Comparison of ENCODE assay signal across 7 mouse cellular contexts in the genomic region with DNA sequence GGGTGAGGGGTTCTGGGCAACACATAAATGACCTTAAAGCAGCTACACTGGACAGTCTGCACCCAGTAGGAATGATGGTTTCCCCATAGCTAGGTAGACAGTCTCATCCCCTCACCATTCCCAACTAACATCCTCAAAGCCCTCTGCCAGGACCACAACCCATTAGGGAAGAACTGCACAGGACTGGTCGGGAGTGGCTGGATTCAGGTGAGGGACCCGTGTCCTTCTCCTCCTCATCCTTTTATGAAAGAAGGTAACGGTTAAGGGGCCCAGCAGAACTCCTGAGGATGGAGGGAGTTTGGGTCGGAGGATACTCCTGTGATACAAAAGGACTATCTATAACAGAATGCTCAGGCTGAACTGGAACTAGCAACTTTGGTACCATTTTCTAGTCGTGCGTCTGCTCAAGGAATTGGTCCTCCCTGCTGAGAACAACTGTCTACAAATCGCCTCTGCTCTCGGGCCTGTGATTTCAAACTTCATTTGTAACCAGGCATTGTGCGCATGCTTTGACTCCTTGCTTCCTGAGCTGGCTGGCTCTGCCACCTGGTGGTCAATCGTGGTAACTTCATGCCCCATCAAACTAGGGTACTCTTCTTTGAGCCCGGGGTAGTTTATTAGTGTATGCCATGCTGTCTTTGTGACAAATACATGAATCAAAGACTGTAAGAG.
DNase-seq lines count a peak whose midpoint lies in the region; ATAC-seq and TF ChIP-seq lines count a peak whose summit lies in the region.

No protein-coding gene starts in this region.

- no peak for TF ChIP-seq POLR2A in spleen, adult 2 months (IDR thresholded peaks at IDR 0.05; ENCODE audit: low read depth, low read length)

- ATAC-seq in intestine, postnatal 0 days, result peak; percentile 46
- ATAC-seq in midbrain, postnatal 0 days (ENCODE audit: low FRiP score), result peak; percentile 78; the same call in 1 of the 2 replicates

- DNase-seq in adrenal gland, adult 2 months, result peak; percentile 72
- DNase-seq in embryo, embryonic 10.5 days (ENCODE audit: low spot score), result peak; percentile 90
- DNase-seq in gastrocnemius, postnatal 25 days, result peak; percentile 51
- DNase-seq in left cerebral cortex, postnatal 36 days (ENCODE audit: low spot score in 2 of 2), result peak; percentile 73 to 82
- DNase-seq in midbrain, postnatal 0 days (ENCODE audit: low spot score), result peak; percentile 86
- DNase-seq in spleen, adult 2 months (ENCODE audit: low read depth in 1 of 2, low spot score in 2 of 2), result peak; percentile 49 to 77

- H3K27ac ChIP-seq in intestine, postnatal 0 days (ENCODE audit: low read depth, low read length), result no peak overlapping the region
- no peak overlapping the region for H3K27ac ChIP-seq in midbrain, postnatal 0 days (ENCODE audit: low read depth, low read length)
- H3K27ac ChIP-seq in spleen, adult 2 months (ENCODE audit: insufficient read depth, low read length), result no peak overlapping the region

- no peak overlapping the region for H3K4me3 ChIP-seq in intestine, postnatal 0 days (ENCODE audit: low read depth, low read length)
- H3K4me3 ChIP-seq in midbrain, postnatal 0 days (ENCODE audit: low read depth, low read length), result no peak overlapping the region
- H3K4me3 ChIP-seq in spleen, adult 2 months (ENCODE audit: extremely low read depth, insufficient read depth, insufficient read length), result no peak overlapping the region

- 26% methylated on average over 11 of the region's 11 CpGs for WGBS in intestine, postnatal 0 days
- 23% methylated on average over 11 of the region's 11 CpGs for WGBS in midbrain, postnatal 0 days
- 29% methylated on average over 11 of the region's 11 CpGs for WGBS in spleen, adult 2 months

- H3K36me3 ChIP-seq in intestine, postnatal 0 days (ENCODE audit: control insufficient read depth, insufficient read depth), result no peaks in the 10 kb centered on the region
- H3K36me3 ChIP-seq in midbrain, postnatal 0 days (ENCODE audit: insufficient read depth, low read length), result no peaks in the 10 kb centered on the region
- H3K36me3 ChIP-seq in spleen, adult 2 months (ENCODE audit: control insufficient read depth, insufficient read depth, low read length), result no peaks in the 10 kb centered on the region

- intact Hi-C loops in left cerebral cortex, postnatal 36 days (cut with DNase I), result loop anchor here (1.0 to 10.0 kb wide), 4 partner anchors 191 to 767 kb away; partner anchors contain the start of gene Zfand5

- H3K9ac ChIP-seq in intestine, postnatal 0 days (ENCODE audit: low read depth, low read length), result no peak overlapping the region
- H3K9ac ChIP-seq in midbrain, postnatal 0 days (replicated peaks; ENCODE audit: low read length, poor library complexity, severe bottlenecking), result no peak overlapping the region

- TF ChIP-seq CTCF in intestine, postnatal 0 days (IDR thresholded peaks at IDR 0.05; ENCODE audit: low read depth), result peak; percentile 98
- peak; percentile 99 for TF ChIP-seq CTCF in midbrain, postnatal 0 days (IDR thresholded peaks at IDR 0.05)
- peak; percentile 89; the same call in 1 of the 2 replicates for TF ChIP-seq CTCF in spleen, adult 2 months (IDR thresholded peaks at IDR 0.05; ENCODE audit: extremely low read depth, insufficient read depth, insufficient read length, insufficient replicate concordance)

- H3K4me2 ChIP-seq in intestine, postnatal 0 days (replicated peaks; ENCODE audit: low read depth), result 0 out of 2 replicates have a peak overlapping the region, but pooled peaks have one; percentile 13
- H3K4me2 ChIP-seq in midbrain, postnatal 0 days (ENCODE audit: low read depth, low read length, poor library complexity, severe bottlenecking), result no peak overlapping the region

- no peaks in the 10 kb centered on the region for H3K27me3 ChIP-seq in intestine, postnatal 0 days (replicated peaks; ENCODE audit: control insufficient read depth, insufficient read depth, low read length)
- H3K27me3 ChIP-seq in midbrain, postnatal 0 days (ENCODE audit: insufficient read depth, low read length), result no peaks in the 10 kb centered on the region
- no peaks in the 10 kb centered on the region for H3K27me3 ChIP-seq in spleen, adult 2 months (ENCODE audit: control insufficient read depth, insufficient read depth, low read length)

- no peaks in the 10 kb centered on the region for H3K4me1 ChIP-seq in intestine, postnatal 0 days (replicated peaks; ENCODE audit: control insufficient read depth, insufficient read depth, low read length)
- H3K4me1 ChIP-seq in midbrain, postnatal 0 days (ENCODE audit: insufficient read depth, low read length), result no peaks in the 10 kb centered on the region
- peaks cover 3% of the 10 kb centered on the region for H3K4me1 ChIP-seq in spleen, adult 2 months (ENCODE audit: control insufficient read depth, insufficient read depth, insufficient read length)

- H3K9me3 ChIP-seq in intestine, postnatal 0 days (ENCODE audit: control insufficient read depth), result no peaks in the 10 kb centered on the region
- H3K9me3 ChIP-seq in midbrain, postnatal 0 days (ENCODE audit: low read length), result no peaks in the 10 kb centered on the region
